Mouse (Mus musculus) frontal cortex, postnatal 36 days (tissue): Measurements from ENCODE around the gene Gm8764.
"Not testable (repeated sequence)": the region's sequence is repeated elsewhere in the genome, so short reads cannot be mapped to it uniquely, and the experiment has no call there.

Source experiments
- DNase-seq, 2 experiments: peaks; one replicate each; pipeline ENCODE4 v3.0.0; 2022; ENCODE audit warnings: low spot score in 2 of 2

The Gm8764 gene

DNA sequence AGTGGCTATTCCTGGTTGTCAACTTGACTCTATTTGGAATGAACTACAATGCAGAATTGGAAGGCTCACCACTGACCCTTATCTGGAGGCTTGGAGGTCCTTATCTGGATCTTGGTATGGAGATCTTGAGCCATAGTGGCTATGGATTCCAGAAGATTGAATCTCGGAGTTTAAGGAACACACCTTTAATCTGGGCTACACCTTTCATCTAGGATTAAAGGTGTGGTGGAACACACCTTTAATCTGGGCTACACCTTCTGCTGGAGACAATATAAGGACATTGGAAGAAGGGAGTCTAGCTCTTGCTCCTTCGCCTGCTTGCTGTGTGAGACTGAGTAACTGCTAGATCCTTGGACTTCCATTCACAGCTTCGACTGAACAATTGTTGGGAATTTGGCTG lies at the start of gene Gm8764:
TSS of gene Gm8764 (plus strand) at position 301 of the 400 bp plus-strand sequence.
- not testable (repeated sequence) for DNase-seq

DNA sequence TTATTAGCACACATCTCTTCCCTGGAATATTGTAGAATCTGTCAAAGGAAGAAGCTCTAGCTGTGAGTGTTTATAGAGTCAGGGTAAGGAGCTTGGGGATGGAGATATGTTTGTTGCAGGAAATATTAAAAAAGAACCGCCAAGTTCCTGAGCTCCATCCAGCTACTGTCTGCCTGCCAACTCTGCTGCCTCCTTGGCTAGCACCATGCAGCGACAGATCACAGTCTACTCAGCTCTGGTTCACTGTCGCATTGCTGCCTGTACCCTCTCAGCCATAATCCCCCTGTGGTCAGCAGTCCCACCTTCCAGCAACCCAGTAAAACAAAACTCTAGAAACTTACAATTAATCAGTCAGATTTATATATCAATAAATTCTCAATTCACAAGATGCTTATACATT lies 49.8 kb upstream of the Gm8764 start:
- no peak for DNase-seq

DNA sequence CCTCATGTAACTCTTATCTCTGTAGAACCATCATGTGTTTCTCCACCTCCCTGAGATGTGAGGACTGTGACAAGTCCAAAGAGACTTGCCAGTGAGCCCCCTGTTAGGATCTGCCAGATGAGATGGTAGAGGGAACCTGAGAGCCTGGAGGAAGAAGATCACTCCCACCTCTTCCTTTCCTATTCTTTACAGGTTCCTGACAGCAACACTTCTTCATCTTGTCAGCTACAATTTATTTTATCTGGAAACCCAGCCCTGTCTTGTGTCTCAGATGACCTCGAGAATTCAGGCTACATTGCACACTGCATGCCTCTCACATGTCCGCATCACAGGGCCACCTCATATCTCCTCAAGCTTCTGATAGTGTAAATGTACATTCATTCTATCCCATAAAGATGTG lies 41.5 kb upstream of the Gm8764 start:
- no peak for DNase-seq

DNA sequence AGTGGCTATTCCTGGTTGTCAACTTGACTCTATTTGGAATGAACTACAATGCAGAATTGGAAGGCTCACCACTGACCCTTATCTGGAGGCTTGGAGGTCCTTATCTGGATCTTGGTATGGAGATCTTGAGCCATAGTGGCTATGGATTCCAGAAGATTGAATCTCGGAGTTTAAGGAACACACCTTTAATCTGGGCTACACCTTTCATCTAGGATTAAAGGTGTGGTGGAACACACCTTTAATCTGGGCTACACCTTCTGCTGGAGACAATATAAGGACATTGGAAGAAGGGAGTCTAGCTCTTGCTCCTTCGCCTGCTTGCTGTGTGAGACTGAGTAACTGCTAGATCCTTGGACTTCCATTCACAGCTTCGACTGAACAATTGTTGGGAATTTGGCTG lies 17.1 kb upstream of the Gm8764 start, which contains the start of gene Gm21293:
TSS of gene Gm21293 (plus strand) at position 301 of the 400 bp plus-strand sequence.
- not testable (repeated sequence) for DNase-seq

DNA sequence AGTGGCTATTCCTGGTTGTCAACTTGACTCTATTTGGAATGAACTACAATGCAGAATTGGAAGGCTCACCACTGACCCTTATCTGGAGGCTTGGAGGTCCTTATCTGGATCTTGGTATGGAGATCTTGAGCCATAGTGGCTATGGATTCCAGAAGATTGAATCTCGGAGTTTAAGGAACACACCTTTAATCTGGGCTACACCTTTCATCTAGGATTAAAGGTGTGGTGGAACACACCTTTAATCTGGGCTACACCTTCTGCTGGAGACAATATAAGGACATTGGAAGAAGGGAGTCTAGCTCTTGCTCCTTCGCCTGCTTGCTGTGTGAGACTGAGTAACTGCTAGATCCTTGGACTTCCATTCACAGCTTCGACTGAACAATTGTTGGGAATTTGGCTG lies 8.6 kb upstream of the Gm8764 start, which contains the start of gene Gm6763:
TSS of gene Gm6763 (plus strand) at position 301 of the 400 bp plus-strand sequence.
- DNase-seq, result not testable (repeated sequence)

DNA sequence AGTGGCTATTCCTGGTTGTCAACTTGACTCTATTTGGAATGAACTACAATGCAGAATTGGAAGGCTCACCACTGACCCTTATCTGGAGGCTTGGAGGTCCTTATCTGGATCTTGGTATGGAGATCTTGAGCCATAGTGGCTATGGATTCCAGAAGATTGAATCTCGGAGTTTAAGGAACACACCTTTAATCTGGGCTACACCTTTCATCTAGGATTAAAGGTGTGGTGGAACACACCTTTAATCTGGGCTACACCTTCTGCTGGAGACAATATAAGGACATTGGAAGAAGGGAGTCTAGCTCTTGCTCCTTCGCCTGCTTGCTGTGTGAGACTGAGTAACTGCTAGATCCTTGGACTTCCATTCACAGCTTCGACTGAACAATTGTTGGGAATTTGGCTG lies 8.4 kb downstream of the Gm8764 start, which contains the start of gene Gm21304:
TSS of gene Gm21304 (plus strand) at position 301 of the 400 bp plus-strand sequence.
- DNase-seq, result not testable (repeated sequence)

DNA sequence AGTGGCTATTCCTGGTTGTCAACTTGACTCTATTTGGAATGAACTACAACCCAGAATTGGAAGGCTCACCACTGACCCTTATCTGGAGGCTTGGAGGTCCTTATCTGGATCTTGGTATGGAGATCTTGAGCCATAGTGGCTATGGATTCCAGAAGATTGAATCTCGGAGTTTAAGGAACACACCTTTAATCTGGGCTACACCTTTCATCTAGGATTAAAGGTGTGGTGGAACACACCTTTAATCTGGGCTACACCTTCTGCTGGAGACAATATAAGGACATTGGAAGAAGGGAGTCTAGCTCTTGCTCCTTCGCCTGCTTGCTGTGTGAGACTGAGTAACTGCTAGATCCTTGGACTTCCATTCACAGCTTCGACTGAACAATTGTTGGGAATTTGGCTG lies 16.9 kb downstream of the Gm8764 start, which contains the start of gene Gm21312:
TSS of gene Gm21312 (plus strand) at position 301 of the 400 bp plus-strand sequence.
- DNase-seq, result not testable (repeated sequence)

DNA sequence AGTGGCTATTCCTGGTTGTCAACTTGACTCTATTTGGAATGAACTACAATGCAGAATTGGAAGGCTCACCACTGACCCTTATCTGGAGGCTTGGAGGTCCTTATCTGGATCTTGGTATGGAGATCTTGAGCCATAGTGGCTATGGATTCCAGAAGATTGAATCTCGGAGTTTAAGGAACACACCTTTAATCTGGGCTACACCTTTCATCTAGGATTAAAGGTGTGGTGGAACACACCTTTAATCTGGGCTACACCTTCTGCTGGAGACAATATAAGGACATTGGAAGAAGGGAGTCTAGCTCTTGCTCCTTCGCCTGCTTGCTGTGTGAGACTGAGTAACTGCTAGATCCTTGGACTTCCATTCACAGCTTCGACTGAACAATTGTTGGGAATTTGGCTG lies 25.4 kb downstream of the Gm8764 start, which contains the start of gene Gm20765:
TSS of gene Gm20765 (plus strand) at position 301 of the 400 bp plus-strand sequence.
- DNase-seq, result not testable (repeated sequence)

DNA sequence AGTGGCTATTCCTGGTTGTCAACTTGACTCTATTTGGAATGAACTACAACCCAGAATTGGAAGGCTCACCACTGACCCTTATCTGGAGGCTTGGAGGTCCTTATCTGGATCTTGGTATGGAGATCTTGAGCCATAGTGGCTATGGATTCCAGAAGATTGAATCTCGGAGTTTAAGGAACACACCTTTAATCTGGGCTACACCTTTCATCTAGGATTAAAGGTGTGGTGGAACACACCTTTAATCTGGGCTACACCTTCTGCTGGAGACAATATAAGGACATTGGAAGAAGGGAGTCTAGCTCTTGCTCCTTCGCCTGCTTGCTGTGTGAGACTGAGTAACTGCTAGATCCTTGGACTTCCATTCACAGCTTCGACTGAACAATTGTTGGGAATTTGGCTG lies 33.9 kb downstream of the Gm8764 start, which contains the start of gene Gm4340:
TSS of gene Gm4340 (plus strand) at position 301 of the 400 bp plus-strand sequence.
- not testable (repeated sequence) for DNase-seq

DNA sequence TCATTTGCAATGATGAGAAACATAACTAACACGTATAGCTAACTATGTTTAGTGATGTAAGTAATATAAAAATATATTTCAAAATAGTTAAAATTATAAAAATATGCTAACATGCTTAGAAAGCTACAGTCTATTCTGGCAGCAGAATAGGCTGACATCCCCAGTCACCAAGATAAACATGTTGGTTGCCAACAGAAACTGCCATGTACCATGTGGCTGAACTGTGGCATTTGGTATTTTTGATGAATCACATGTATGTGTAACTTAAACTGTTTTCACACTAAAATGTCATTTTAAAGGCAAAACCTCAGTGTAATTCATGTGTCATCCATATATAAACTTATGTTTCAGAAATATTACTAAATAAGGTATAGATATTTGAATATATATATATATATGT lies 49.8 kb downstream of the Gm8764 start:
- no peak for DNase-seq

DNA sequence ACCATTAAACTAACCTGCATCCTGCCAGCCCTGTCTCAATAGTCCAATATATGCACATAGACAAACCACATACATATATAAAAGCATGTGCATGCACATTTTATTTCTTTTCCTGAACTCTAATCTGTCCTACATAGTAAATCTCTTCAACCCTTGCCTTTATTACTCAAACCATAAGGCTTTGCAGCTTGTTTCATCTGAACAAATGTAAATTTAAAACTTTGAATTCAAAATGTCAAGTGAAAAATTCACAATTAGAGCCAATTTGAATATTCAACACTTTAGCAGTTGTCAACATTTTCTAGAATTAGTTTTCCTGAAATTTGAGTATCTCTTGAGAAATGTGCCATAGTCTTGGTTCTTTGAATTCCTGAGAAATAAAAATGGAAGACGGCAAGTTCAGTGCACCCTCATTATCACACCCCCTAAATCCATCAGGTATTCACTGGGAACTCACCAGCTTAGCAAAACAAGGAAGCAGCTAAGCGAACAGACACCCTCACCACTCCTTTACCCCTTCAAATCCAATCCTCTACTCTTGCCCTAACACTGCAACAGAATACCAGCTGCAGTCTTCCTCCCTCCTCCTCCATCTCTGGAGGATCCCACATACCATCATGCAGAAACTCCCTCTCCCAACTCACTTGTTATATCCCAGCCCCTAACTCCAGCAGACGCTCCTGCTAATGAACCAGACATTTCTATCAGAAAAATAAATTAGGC lies 50.6 kb downstream of the Gm8764 start:
- DNase-seq, result peak; percentile 7 to 22
